Mouse (Mus musculus): Measurements from ENCODE around the gene Telo2. TPM values are rescaled to one million over a fixed set of nuclear protein-coding genes. Genes with fewer than 3 reads are reported as not detected.
"Not testable (repeated sequence)": the region's sequence is repeated elsewhere in the genome, so short reads cannot be mapped to it uniquely, and the experiment has no call there.

Gene Telo2
- polyA plus RNA-seq, 1 experiment from 2014 or later, result 54.6 TPM

DNA sequence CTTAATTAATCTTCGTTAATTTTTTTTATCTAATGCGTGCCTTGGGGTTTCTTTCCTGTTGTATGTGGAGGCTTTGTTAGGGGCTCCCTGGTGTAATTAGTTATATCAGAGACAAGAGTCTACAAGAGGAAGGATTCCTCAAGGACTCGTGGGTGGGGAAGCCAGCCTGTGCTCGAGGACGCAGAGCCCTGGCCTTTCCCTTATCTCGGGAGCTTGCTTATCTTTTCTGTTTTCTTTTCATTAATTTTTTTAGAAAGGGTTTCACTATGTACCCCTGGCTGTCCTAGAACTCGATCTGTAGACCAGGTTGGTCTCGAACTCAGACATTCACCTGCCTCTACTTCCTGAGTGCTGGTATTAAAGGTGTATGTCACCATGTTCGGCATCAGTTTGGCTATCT lies 11.9 kb upstream of the Telo2 start:
- Histone ChIP-seq H3K4me1 (ENCODE audit: control insufficient read depth, insufficient read depth, low read depth, low read length) (no peaks in the 10 kb centered on the region), H3K36me3 (ENCODE audit: control insufficient read depth, insufficient read depth, low read length) (no peaks in the 10 kb centered on the region), H3K9me3 (ENCODE audit: control insufficient read depth, low read length) (no peaks in the 10 kb centered on the region), H3K4me3 (ENCODE audit: low read length) (no peak overlapping the region), H3K9ac (ENCODE audit: low read depth, low read length) (no peak overlapping the region), H3K27ac (ENCODE audit: low read depth, low read length) (no peak overlapping the region), H3K27me3 (replicated peaks; ENCODE audit: control insufficient read depth, insufficient read depth, low read length) (no peaks in the 10 kb centered on the region; the same call in none of the 2 replicates), H3K4me2 (ENCODE audit: low read length) (no peak overlapping the region)
- ATAC-seq, result no peak
- WGBS, result 76% methylated on average over 9 of the region's 9 CpGs

DNA sequence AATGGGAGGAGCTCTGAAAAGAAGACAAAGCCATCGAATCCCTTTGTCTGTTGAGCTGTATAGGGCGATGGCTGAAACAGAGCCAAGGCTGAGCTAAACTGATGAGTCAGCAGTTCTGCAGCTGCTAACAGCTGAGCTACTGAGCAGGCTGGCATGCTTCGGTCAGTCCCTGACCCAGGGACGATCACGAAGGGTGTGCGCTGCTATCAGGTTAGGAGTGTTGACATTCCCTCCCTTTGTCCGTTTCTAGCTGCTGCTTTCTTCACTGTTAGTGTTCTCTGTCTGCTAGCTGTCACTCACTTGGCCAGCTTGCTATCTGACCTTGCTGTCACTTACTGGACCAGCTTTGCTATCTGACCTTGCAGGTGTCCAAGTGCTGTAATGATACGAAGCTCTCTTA lies 11.3 kb upstream of the Telo2 start:
- no peaks in the 10 kb centered on the region for H3K36me3 ChIP-seq (ENCODE audit: control insufficient read depth, insufficient read depth, low read length)
- no peaks in the 10 kb centered on the region; the same call in none of the 2 replicates for H3K27me3 ChIP-seq (replicated peaks; ENCODE audit: control insufficient read depth, insufficient read depth, low read length)
- ATAC-seq, result no peak
- H3K9ac ChIP-seq (ENCODE audit: low read depth, low read length), result no peak overlapping the region
- H3K27ac ChIP-seq (ENCODE audit: low read depth, low read length), result no peak overlapping the region
- H3K4me1 ChIP-seq (ENCODE audit: control insufficient read depth, insufficient read depth, low read depth, low read length), result no peaks in the 10 kb centered on the region
- 46% methylated on average over 8 of the region's 8 CpGs for WGBS
- H3K4me3 ChIP-seq (ENCODE audit: low read length), result no peak overlapping the region
- H3K9me3 ChIP-seq (ENCODE audit: control insufficient read depth, low read length), result no peaks in the 10 kb centered on the region
- no peak overlapping the region for H3K4me2 ChIP-seq (ENCODE audit: low read length)

DNA sequence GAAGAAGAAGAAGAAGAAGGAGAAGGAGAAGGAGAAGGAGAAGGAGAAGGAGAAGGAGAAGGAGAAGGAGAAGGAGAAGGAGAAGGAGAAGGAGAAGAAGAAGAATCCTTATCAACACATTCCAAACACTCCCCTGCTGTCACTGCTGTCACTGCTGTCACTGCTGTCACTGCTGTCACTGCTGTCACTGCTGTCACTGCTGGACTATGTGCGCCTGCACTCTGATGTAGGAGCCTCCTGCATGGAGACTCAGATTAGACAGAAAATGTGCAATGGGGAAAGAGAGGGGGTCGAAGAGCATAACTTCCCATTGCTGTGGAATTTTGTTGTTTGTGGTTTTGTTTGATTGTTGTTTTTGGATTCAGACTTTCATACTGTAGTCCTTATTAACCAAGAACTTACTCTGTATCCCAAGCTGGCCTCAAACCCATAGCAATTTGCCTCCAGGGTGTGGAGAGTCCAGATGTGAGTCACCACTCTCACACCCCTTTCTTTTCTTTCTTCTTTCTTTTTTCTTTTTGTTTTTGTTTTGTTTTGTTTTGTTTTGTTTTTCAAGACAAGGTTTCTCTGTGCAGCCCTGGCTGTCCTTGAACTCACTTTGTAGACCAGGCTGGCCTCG lies 9.8 kb upstream of the Telo2 start:
- not testable (repeated sequence) for H3K27me3 ChIP-seq (replicated peaks; ENCODE audit: control insufficient read depth, insufficient read depth, low read length); ATAC-seq; H3K4me1 ChIP-seq (ENCODE audit: control insufficient read depth, insufficient read depth, low read depth, low read length); H3K9me3 ChIP-seq (ENCODE audit: control insufficient read depth, low read length); H3K4me2 ChIP-seq (ENCODE audit: low read length); H3K27ac ChIP-seq (ENCODE audit: low read depth, low read length); H3K9ac ChIP-seq (ENCODE audit: low read depth, low read length); H3K36me3 ChIP-seq (ENCODE audit: control insufficient read depth, insufficient read depth, low read length); H3K4me3 ChIP-seq (ENCODE audit: low read length)
- WGBS, result 76% methylated on average over 3 of the region's 3 CpGs

DNA sequence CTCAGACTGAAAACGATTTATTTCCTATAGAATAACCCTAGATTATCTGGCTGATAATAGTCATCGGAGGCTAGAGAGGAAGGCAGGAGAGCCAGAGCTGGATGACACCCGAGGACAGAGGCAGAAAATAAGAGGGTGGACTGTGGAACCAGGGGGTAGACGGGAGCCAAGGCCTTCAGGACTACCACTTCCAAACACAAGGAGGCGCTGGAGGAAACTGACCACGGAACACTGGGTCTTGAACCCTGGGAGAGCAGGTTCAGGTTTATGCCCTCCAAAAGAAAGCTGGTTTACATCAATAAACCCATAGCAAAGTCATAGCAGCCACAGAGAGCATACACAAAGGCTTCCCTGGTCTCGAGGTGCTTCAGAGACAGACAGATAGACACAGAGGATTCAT lies 8.2 kb upstream of the Telo2 start:
- Histone ChIP-seq H3K4me1 (ENCODE audit: control insufficient read depth, insufficient read depth, low read depth, low read length) (no peaks in the 10 kb centered on the region), H3K4me2 (ENCODE audit: low read length) (no peak overlapping the region), H3K36me3 (ENCODE audit: control insufficient read depth, insufficient read depth, low read length) (no peaks in the 10 kb centered on the region), H3K9me3 (ENCODE audit: control insufficient read depth, low read length) (no peaks in the 10 kb centered on the region), H3K27me3 (replicated peaks; ENCODE audit: control insufficient read depth, insufficient read depth, low read length) (no peaks in the 10 kb centered on the region; the same call in none of the 2 replicates), H3K27ac (ENCODE audit: low read depth, low read length) (no peak overlapping the region), H3K4me3 (ENCODE audit: low read length) (no peak overlapping the region), H3K9ac (ENCODE audit: low read depth, low read length) (no peak overlapping the region)
- 30% methylated on average over 7 of the region's 7 CpGs for WGBS
- no peak for ATAC-seq

DNA sequence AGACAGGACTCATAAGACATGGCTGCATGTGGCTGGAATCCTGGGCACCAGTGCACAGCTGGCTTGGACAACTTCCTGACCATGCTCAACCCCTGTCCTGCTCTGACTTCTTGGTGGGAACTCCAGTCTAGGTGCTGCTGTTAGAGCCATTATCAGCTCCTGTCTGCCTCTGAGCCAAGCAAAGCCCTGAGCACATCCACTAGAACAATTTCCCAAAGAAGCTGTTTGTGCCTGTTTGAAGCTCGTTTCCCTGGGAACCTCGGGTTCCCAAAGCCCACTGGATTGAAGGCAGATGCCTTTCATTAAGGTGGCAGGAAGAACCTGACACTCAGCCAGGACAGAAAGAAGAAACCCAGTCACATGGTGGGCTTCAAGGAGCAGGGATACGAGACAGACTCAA lies 4.6 kb upstream of the Telo2 start, which contains the start of gene Ptx4:
TSS of gene Ptx4 (plus strand) at position 355 of the 400 bp plus-strand sequence.
- Histone ChIP-seq H3K4me3 (ENCODE audit: low read length) (no peak within 1 kb of the TSS), H3K4me1 (ENCODE audit: control insufficient read depth, insufficient read depth, low read depth, low read length) (0 out of 2 replicates have a peak, but pooled peaks cover 2% of the 10 kb centered on the region), H3K27ac (ENCODE audit: low read depth, low read length) (no peak within 1 kb of the TSS), H3K9me3 (ENCODE audit: control insufficient read depth, low read length) (no peaks in the 10 kb centered on the region), H3K36me3 (ENCODE audit: control insufficient read depth, insufficient read depth, low read length) (no peaks in the 10 kb centered on the region), H3K4me2 (ENCODE audit: low read length) (no peak within 1 kb of the TSS), H3K9ac (ENCODE audit: low read depth, low read length) (no peak within 1 kb of the TSS), H3K27me3 (replicated peaks; ENCODE audit: control insufficient read depth, insufficient read depth, low read length) (no peaks in the 10 kb centered on the region; the same call in 1 of the 2 replicates)
- ATAC-seq, result no peak
- 40% methylated on average over 3 of the region's 3 CpGs for WGBS

DNA sequence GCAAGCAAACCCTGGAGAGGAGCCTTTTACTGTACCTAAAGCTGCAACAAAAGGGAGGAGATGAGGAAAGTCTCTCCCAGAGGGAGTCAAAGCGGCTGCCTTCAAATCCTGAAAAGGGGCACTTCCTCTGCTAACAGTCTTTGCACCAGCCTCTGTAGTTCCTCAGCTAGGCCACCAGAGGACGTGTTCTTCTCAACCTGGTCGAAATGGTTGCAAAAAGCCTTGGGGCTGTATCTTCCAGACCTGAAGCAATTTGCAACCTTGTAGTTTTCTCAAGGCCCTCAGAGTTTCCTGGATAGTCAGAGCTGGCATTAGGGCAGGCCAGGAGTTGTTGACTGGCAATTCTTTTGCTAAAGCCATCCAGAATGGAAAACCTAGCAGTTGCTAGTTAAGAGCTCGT lies 1.5 kb upstream of the Telo2 start:
- Histone ChIP-seq H3K36me3 (ENCODE audit: control insufficient read depth, insufficient read depth, low read length) (0 out of 2 replicates have a peak, but pooled peaks cover 3% of the 10 kb centered on the region), H3K4me2 (ENCODE audit: low read length) (no peak overlapping the region), H3K4me1 (ENCODE audit: control insufficient read depth, insufficient read depth, low read depth, low read length) (peaks cover 12% of the 10 kb centered on the region), H3K9me3 (ENCODE audit: control insufficient read depth, low read length) (no peaks in the 10 kb centered on the region), H3K27me3 (replicated peaks; ENCODE audit: control insufficient read depth, insufficient read depth, low read length) (no peaks in the 10 kb centered on the region), H3K27ac (ENCODE audit: low read depth, low read length) (no peak overlapping the region), H3K4me3 (ENCODE audit: low read length) (no peak overlapping the region), H3K9ac (ENCODE audit: low read depth, low read length) (no peak overlapping the region)
- WGBS, result 31% methylated on average over 4 of the region's 4 CpGs
- ATAC-seq, result no peak

DNA sequence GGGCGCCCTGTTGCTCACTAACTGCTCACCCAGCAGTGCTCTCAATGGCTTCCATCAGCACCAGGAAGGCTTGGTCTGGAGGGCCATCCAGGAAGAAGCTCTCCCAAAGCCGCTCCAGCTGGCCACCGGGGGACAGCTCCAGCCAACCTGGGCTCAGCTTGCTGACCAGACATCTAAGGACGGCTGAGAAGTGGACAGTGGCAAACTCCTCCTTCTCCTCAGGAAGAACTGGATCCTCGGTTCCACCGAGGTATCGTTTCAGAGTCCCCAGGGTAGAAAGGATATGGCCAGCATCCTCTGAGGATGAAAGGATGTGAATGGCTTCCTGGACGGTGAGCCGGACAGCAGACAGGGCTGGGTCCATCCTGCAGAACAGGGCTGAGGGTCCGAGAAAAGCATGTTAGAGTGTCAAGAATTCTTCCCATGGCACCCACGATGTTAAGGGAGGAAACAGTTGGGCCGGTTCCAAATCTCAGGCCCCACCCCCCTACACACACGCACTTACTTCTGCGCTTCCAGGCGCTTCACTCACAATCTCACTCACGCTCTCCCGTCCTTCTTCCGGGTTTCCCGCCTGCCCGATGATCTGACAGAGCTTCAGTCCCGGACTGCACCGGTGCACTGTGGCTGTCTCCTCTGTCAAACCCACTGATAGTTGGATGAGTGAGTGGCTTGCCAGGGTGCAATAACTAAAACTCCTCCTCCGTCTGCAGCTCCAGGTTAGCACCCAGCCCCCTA lies 690 bp downstream of the Telo2 start:
- 14% methylated on average over 23 of the region's 23 CpGs for WGBS
- peak; percentile 51; the same call in 1 of the 2 replicates for ATAC-seq

DNA sequence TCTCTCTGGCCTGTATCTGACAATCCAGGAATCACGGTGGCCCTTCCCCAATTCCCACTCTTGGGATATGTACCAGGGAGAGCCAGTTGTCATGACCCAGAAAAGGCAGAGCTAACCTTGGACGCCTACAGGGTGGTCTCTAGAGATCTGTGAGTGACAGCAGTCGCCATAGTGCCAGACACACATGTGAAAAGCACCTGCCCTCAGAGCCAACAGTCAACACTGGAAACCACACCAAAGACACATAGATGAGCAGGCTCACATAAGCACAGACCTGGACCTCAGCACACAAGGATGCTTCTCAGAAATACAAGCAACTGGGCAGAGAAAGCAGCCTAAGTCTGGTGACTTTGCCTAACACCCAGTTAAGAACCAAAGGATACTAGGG lies 3.4 kb downstream of the Telo2 start:
- H3K4me2 ChIP-seq (ENCODE audit: low read length), result no peak overlapping the region
- H3K9me3 ChIP-seq (ENCODE audit: control insufficient read depth, low read length), result no peaks in the 10 kb centered on the region
- H3K4me1 ChIP-seq (ENCODE audit: control insufficient read depth, insufficient read depth, low read depth, low read length), result peaks cover 12% of the 10 kb centered on the region
- H3K27me3 ChIP-seq (replicated peaks; ENCODE audit: control insufficient read depth, insufficient read depth, low read length), result no peaks in the 10 kb centered on the region
- H3K27ac ChIP-seq (ENCODE audit: low read depth, low read length), result peak overlapping the region; percentile 5; the same call in 1 of the 2 replicates
- H3K9ac ChIP-seq (ENCODE audit: low read depth, low read length), result no peak overlapping the region
- ATAC-seq, result no peak
- H3K36me3 ChIP-seq (ENCODE audit: control insufficient read depth, insufficient read depth, low read length), result peaks cover 15% of the 10 kb centered on the region
- 76% methylated on average over 3 of the region's 3 CpGs for WGBS
- no peak overlapping the region for H3K4me3 ChIP-seq (ENCODE audit: low read length)

More for the DNA sequence above, 690 bp downstream of the Telo2 start:
- peak overlapping the region; percentile 78 for H3K9ac ChIP-seq (ENCODE audit: low read depth, low read length)
- peak overlapping the region; percentile 91 for H3K27ac ChIP-seq (ENCODE audit: low read depth, low read length)
- H3K4me3 ChIP-seq (ENCODE audit: low read length), result peak overlapping the region; percentile 69
- peak overlapping the region; percentile 97 for H3K4me2 ChIP-seq (ENCODE audit: low read length)
- H3K36me3 ChIP-seq (ENCODE audit: control insufficient read depth, insufficient read depth, low read length), result 0 out of 2 replicates have a peak, but pooled peaks cover 8% of the 10 kb centered on the region
- H3K9me3 ChIP-seq (ENCODE audit: control insufficient read depth, low read length), result no peaks in the 10 kb centered on the region
- H3K27me3 ChIP-seq (replicated peaks; ENCODE audit: control insufficient read depth, insufficient read depth, low read length), result no peaks in the 10 kb centered on the region
- H3K4me1 ChIP-seq (ENCODE audit: control insufficient read depth, insufficient read depth, low read depth, low read length), result peaks cover 12% of the 10 kb centered on the region

DNA sequence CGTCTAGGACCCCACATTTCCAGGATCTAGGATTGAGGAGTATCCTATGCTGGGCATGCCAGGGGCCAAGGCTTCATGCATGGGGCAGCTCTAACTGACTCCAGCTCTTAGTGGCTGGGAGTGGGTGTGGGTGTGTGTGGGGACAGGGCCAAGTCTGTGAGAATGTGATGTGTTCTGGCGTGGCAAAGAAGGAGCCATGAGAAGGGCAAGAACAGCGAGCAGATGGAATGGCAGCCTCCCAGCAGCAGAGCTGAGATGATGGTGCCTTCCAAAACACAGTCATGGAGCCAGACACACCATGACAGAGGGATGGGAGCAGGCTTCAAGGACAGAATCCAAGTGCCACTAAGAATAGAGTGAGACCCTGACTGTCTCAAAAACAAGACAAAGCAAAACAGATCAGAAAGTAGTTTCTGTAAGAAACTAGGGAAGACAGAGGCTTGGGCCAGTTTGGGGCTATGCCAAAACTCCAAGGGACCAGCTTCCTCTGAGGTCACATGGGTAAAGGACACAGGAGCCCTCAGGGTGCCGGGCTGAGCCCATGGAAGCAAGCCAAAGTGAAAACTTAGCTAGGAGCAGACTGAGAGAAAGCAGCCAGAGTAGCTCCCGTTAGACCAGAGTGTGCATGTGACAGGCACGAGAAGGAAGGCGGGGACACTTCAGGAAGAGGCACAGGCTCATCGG lies 3.9 kb downstream of the Telo2 start:
- peak overlapping the region; percentile 5; the same call in 1 of the 2 replicates for H3K27ac ChIP-seq (ENCODE audit: low read depth, low read length)
- 80% methylated on average over 8 of the region's 8 CpGs for WGBS
- H3K4me3 ChIP-seq (ENCODE audit: low read length), result no peak overlapping the region
- no peaks in the 10 kb centered on the region for H3K27me3 ChIP-seq (replicated peaks; ENCODE audit: control insufficient read depth, insufficient read depth, low read length)
- H3K9me3 ChIP-seq (ENCODE audit: control insufficient read depth, low read length), result no peaks in the 10 kb centered on the region
- no peak overlapping the region for H3K4me2 ChIP-seq (ENCODE audit: low read length)
- no peak for ATAC-seq
- no peak overlapping the region for H3K9ac ChIP-seq (ENCODE audit: low read depth, low read length)
- H3K4me1 ChIP-seq (ENCODE audit: control insufficient read depth, insufficient read depth, low read depth, low read length), result peaks cover 12% of the 10 kb centered on the region
- H3K36me3 ChIP-seq (ENCODE audit: control insufficient read depth, insufficient read depth, low read length), result peaks cover 21% of the 10 kb centered on the region
